Mouse (Mus musculus) neural tube, embryonic 14.5 days (tissue): Measurements from ENCODE around the gene Arl9. TPM values are rescaled to one million over a fixed set of nuclear protein-coding genes. Genes with fewer than 3 reads are reported as not detected.
A peak's percentile ranks its signal among the peaks of the same experiment; 100 is the strongest.

Source experiments
- ATAC-seq: fragments of 200-750 bp; cut with Nextera tagmentation; 2 replicates; pipeline ENCODE4 v1.8.0; 2017; ENCODE audit warnings: low read depth, mild to moderate bottlenecking, moderate TSS enrichment, moderate library complexity
- H3K27ac ChIP-seq: fragments of 300-500 bp; sonication (generic); 2 replicates; pipeline ENCODE4 v1.5.1; 2014; ENCODE audit warnings: low read depth, mild to moderate bottlenecking, control low read depth, low read length, moderate library complexity, mixed read lengths
- H3K27me3 ChIP-seq: fragments of 300-500 bp; sonication (generic); 2 replicates; pipeline ENCODE4 v1.6.1; 2014; ENCODE audit warnings: low read length; ENCODE audit not compliant: control insufficient read depth, insufficient read depth
- H3K36me3 ChIP-seq: fragments of 300-500 bp; sonication (generic); 2 replicates; pipeline ENCODE4 v1.6.1; 2014; ENCODE audit warnings: low read length, mixed read lengths; ENCODE audit not compliant: control insufficient read depth, insufficient read depth
- H3K4me1 ChIP-seq: fragments of 300-500 bp; sonication (generic); 2 replicates; pipeline ENCODE4 v1.6.1; 2014; ENCODE audit warnings: low read length; ENCODE audit not compliant: control insufficient read depth, insufficient read depth
- H3K4me2 ChIP-seq: fragments of 300-500 bp; sonication (generic); 2 replicates; pipeline ENCODE4 v1.6.1; 2014; ENCODE audit warnings: mild to moderate bottlenecking, low read depth, low read length, control low read depth
- H3K4me3 ChIP-seq: fragments of 300-500 bp; sonication (generic); 2 replicates; pipeline ENCODE4 v1.5.1; 2014; ENCODE audit warnings: low read depth, low read length, control low read depth, mixed read lengths
- H3K9ac ChIP-seq: fragments of 300-500 bp; sonication (generic); replicated peaks from 2 replicates; pipeline ENCODE4 v1.6.1; 2014; ENCODE audit warnings: low read depth, mild to moderate bottlenecking, control low read depth, low read length, mixed read lengths
- H3K9me3 ChIP-seq: fragments of 300-500 bp; sonication (generic); 2 replicates; pipeline ENCODE4 v1.6.1; 2016; ENCODE audit warnings: low read length; ENCODE audit not compliant: control insufficient read depth
- WGBS: fragments of 180-500 bp; shearing (Covaris S2); extraction: QIAGEN DNeasy Blood & Tissue Kit; methylation state at CpG from one replicate; pipeline ENCODE4 v1.1.7; 2014; 5-methylcytosine and 5-hydroxymethylcytosine counted together
- polyA plus RNA-seq: library from polyadenylated mRNA; unstranded; fragments of >200 nt; fragmentation: Nextera tagmentation; extraction: Ambion mirVana; gene quantifications from 2 replicates; pipeline ENCODE4 v1.2.1, GENCODE M21; 2014

Gene Arl9
- polyA plus RNA-seq, 1 experiment from 2014 or later: not detected

- no peaks in the 10 kb centered on the region for H3K9me3 ChIP-seq
- ATAC-seq: no peak
- H3K4me2 ChIP-seq: peak overlapping the region; percentile 85
- peaks cover 7% of the 10 kb centered on the region; the same call in 1 of the 2 replicates for H3K36me3 ChIP-seq
- H3K27ac ChIP-seq: no peak overlapping the region
- 71% methylated on average over 3 of the region's 3 CpGs for WGBS
- H3K4me3 ChIP-seq: peak overlapping the region; percentile 92
- no peaks in the 10 kb centered on the region for H3K27me3 ChIP-seq
- peaks cover 14% of the 10 kb centered on the region for H3K4me1 ChIP-seq
- H3K9ac ChIP-seq: no peak overlapping the region; the same call in 1 of the 2 replicates
Observed at GRCm38 (mm10) chr5:76973488-76973887, 30.4 kb upstream of the Arl9 start.

GRCm38 (mm10) chr5:76974207-76974553 lies 29.7 kb upstream of the Arl9 start:
- H3K36me3 ChIP-seq: peaks cover 3% of the 10 kb centered on the region; the same call in 1 of the 2 replicates
- H3K4me2 ChIP-seq: peak overlapping the region; percentile 85
- peak; percentile 55; the same call in 1 of the 2 replicates for ATAC-seq
- H3K9me3 ChIP-seq: no peaks in the 10 kb centered on the region
- H3K4me3 ChIP-seq: peak overlapping the region; percentile 92
- no peak overlapping the region; the same call in none of the 2 replicates for H3K9ac ChIP-seq
- H3K27ac ChIP-seq: no peak overlapping the region
- peaks cover 14% of the 10 kb centered on the region for H3K4me1 ChIP-seq
- 3% methylated on average over 17 of the region's 17 CpGs for WGBS
- no peaks in the 10 kb centered on the region for H3K27me3 ChIP-seq

GRCm38 (mm10) chr5:76974554-76975285 lies 29.1 kb upstream of the Arl9 start, which contains the start of gene Srp72:
Gene Srp72, plus strand, starts transcription at chr5:76974683.
- peak within 1 kb of the TSS; percentile 84 for H3K27ac ChIP-seq

GRCm38 (mm10) chr5:76975736-76976135 lies 28.1 kb upstream of the Arl9 start:
- H3K4me3 ChIP-seq: no peak overlapping the region
- H3K9me3 ChIP-seq: no peaks in the 10 kb centered on the region
- H3K4me2 ChIP-seq: peak overlapping the region; percentile 75
- no peak overlapping the region for H3K9ac ChIP-seq
- H3K36me3 ChIP-seq: peaks cover 9% of the 10 kb centered on the region
- H3K27ac ChIP-seq: no peak overlapping the region
- peaks cover 14% of the 10 kb centered on the region for H3K4me1 ChIP-seq
- ATAC-seq: no peak
- no peaks in the 10 kb centered on the region for H3K27me3 ChIP-seq
- 88% methylated on average over 8 of the region's 8 CpGs for WGBS

More at GRCm38 (mm10) chr5:76974554-76975285, 29.1 kb upstream of the Arl9 start, which contains the start of gene Srp72:
- Histone ChIP-seq H3K27me3 (no peaks in the 10 kb centered on the region), H3K4me3 (peak within 1 kb of the TSS; percentile 92), H3K9me3 (no peaks in the 10 kb centered on the region), H3K9ac (peak within 1 kb of the TSS; percentile 84), H3K4me1 (peaks cover 14% of the 10 kb centered on the region), H3K4me2 (peak within 1 kb of the TSS; percentile 85), H3K36me3 (peaks cover 3% of the 10 kb centered on the region; the same call in 1 of the 2 replicates)
- ATAC-seq: peak; percentile 96
- WGBS: under 1% methylated on average over 60 of the region's 60 CpGs

GRCm38 (mm10) chr5:76984015-76984414 lies 19.8 kb upstream of the Arl9 start:
- ATAC-seq: no peak
- 94% methylated on average over 11 of the region's 11 CpGs for WGBS
- H3K4me1 ChIP-seq: no peaks in the 10 kb centered on the region
- H3K27ac ChIP-seq: no peak overlapping the region
- peaks cover 52% of the 10 kb centered on the region for H3K36me3 ChIP-seq
- no peak overlapping the region for H3K4me3 ChIP-seq
- no peaks in the 10 kb centered on the region for H3K9me3 ChIP-seq
- no peaks in the 10 kb centered on the region for H3K27me3 ChIP-seq
- no peak overlapping the region for H3K4me2 ChIP-seq
- no peak overlapping the region for H3K9ac ChIP-seq

- peaks cover 51% of the 10 kb centered on the region for H3K36me3 ChIP-seq
- no peak overlapping the region for H3K4me2 ChIP-seq
- no peak for ATAC-seq
- no peaks in the 10 kb centered on the region for H3K9me3 ChIP-seq
- H3K27ac ChIP-seq: no peak overlapping the region
- H3K4me1 ChIP-seq: no peaks in the 10 kb centered on the region
- H3K27me3 ChIP-seq: no peaks in the 10 kb centered on the region
- 95% methylated on average over 3 of the region's 3 CpGs for WGBS
- no peak overlapping the region for H3K4me3 ChIP-seq
- H3K9ac ChIP-seq: no peak overlapping the region
Observed at GRCm38 (mm10) chr5:76990789-76991188, 13.1 kb upstream of the Arl9 start.

- ATAC-seq: no peak
- Histone ChIP-seq H3K4me1 (no peaks in the 10 kb centered on the region), H3K4me3 (no peak overlapping the region), H3K27ac (no peak overlapping the region), H3K9me3 (no peaks in the 10 kb centered on the region), H3K27me3 (no peaks in the 10 kb centered on the region), H3K36me3 (peaks cover 57% of the 10 kb centered on the region), H3K9ac (no peak overlapping the region), H3K4me2 (no peak overlapping the region)
- WGBS: 94% methylated on average over 5 of the region's 5 CpGs
Observed at GRCm38 (mm10) chr5:76993174-76993814, 10.6 kb upstream of the Arl9 start.

- ATAC-seq: peak; percentile 49; the same call in 1 of the 2 replicates
- H3K4me1 ChIP-seq: no peaks in the 10 kb centered on the region
- no peaks in the 10 kb centered on the region for H3K27me3 ChIP-seq
- no peak overlapping the region for H3K9ac ChIP-seq
- H3K9me3 ChIP-seq: no peaks in the 10 kb centered on the region
- no peak overlapping the region for H3K4me3 ChIP-seq
- 57% methylated on average over 5 of the region's 5 CpGs for WGBS
- peaks cover 48% of the 10 kb centered on the region for H3K36me3 ChIP-seq
- no peak overlapping the region for H3K27ac ChIP-seq
- no peak overlapping the region for H3K4me2 ChIP-seq
Observed at GRCm38 (mm10) chr5:76998416-76998815, 5.4 kb upstream of the Arl9 start.

GRCm38 (mm10) chr5:77001192-77001591 lies 2.7 kb upstream of the Arl9 start:
- WGBS: 92% methylated on average over 17 of the region's 17 CpGs
- Histone ChIP-seq H3K27ac (no peak overlapping the region), H3K9ac (no peak overlapping the region), H3K27me3 (no peaks in the 10 kb centered on the region), H3K4me1 (no peaks in the 10 kb centered on the region), H3K9me3 (no peaks in the 10 kb centered on the region), H3K36me3 (peaks cover 28% of the 10 kb centered on the region), H3K4me2 (no peak overlapping the region), H3K4me3 (no peak overlapping the region)
- ATAC-seq: no peak
